Mouse (Mus musculus) midbrain, embryonic 11.5 days (tissue): ENCODE results near the gene Cdiptos. TPM values are rescaled to one million over a fixed set of nuclear protein-coding genes. Genes with fewer than 3 reads are reported as not detected.
A peak's percentile ranks its signal among the peaks of the same experiment; 100 is the strongest.

Experiments used
- ATAC-seq: fragments of 200-750 bp; cut with Nextera tagmentation; 2 replicates; pipeline ENCODE4 v1.8.0; 2017; ENCODE audit warnings: moderate TSS enrichment, moderate library complexity; ENCODE audit not compliant: low FRiP score
- DNase-seq: peaks from one replicate; pipeline ENCODE4 v3.0.0; 2015; ENCODE audit warnings: low spot score; ENCODE audit errors: missing footprints
- H3K27ac ChIP-seq: fragments of 300-500 bp; sonication (generic); 2 replicates; pipeline ENCODE4 v1.5.1; 2014; ENCODE audit warnings: low read depth, low read length
- H3K27me3 ChIP-seq: fragments of 300-500 bp; sonication (generic); 2 replicates; pipeline ENCODE4 v1.6.1; 2014; ENCODE audit warnings: mild to moderate bottlenecking, low read length, moderate library complexity, mixed read lengths; ENCODE audit not compliant: control insufficient read depth, insufficient read depth
- H3K36me3 ChIP-seq: fragments of 300-500 bp; sonication (generic); 2 replicates; pipeline ENCODE4 v1.6.1; 2014; ENCODE audit warnings: mild to moderate bottlenecking, low read length, moderate library complexity, mixed read lengths; ENCODE audit not compliant: control insufficient read depth, insufficient read depth
- H3K4me1 ChIP-seq: fragments of 300-500 bp; sonication (generic); 2 replicates; pipeline ENCODE4 v1.6.1; 2014; ENCODE audit warnings: low read length; ENCODE audit not compliant: control insufficient read depth, insufficient read depth
- H3K4me2 ChIP-seq: fragments of 300-500 bp; sonication (generic); 2 replicates; pipeline ENCODE4 v1.6.1; 2014; ENCODE audit warnings: mild to moderate bottlenecking, moderate library complexity
- H3K4me3 ChIP-seq: fragments of 300-500 bp; sonication (generic); 2 replicates; pipeline ENCODE4 v1.5.1; 2014; ENCODE audit warnings: low read depth, low read length
- H3K9ac ChIP-seq: fragments of 300-500 bp; sonication (generic); 2 replicates; pipeline ENCODE4 v1.6.1; 2014; ENCODE audit warnings: low read length
- H3K9me3 ChIP-seq: fragments of 300-500 bp; sonication (generic); 2 replicates; pipeline ENCODE4 v1.6.1; 2016; ENCODE audit warnings: low read length; ENCODE audit not compliant: control insufficient read depth
- WGBS: fragments of 180-500 bp; shearing (Covaris S2); extraction: QIAGEN DNeasy Blood & Tissue Kit; methylation state at CpG from one replicate; pipeline ENCODE4 v1.1.7; 2014; 5-methylcytosine and 5-hydroxymethylcytosine counted together
- polyA plus RNA-seq: library from polyadenylated mRNA; unstranded; fragments of >200 nt; fragmentation: Nextera tagmentation; extraction: Ambion mirVana; gene quantifications from 2 replicates; pipeline ENCODE4 v1.2.1, GENCODE M21; 2014

The Cdiptos gene
- polyA plus RNA-seq, 1 experiment from 2014 or later: 1.3 TPM

GRCm38 (mm10) chr7:126928384-126929037 is 47.4 kb downstream of the Cdiptos start, which contains the start of gene Kctd13:
Gene Kctd13 (plus strand): TSS chr7:126928879.
- H3K9ac ChIP-seq: peak within 1 kb of the TSS; percentile 84
- H3K27ac ChIP-seq: peak within 1 kb of the TSS; percentile 51
- H3K4me2 ChIP-seq: peak within 1 kb of the TSS; percentile 98
- ATAC-seq: peak; percentile 97
- peaks cover 4% of the 10 kb centered on the region; the same call in 1 of the 2 replicates for H3K36me3 ChIP-seq
- peak; percentile 99 for DNase-seq
- no peaks in the 10 kb centered on the region for H3K27me3 ChIP-seq
- peak within 1 kb of the TSS; percentile 86 for H3K4me3 ChIP-seq
- peaks cover 10% of the 10 kb centered on the region for H3K4me1 ChIP-seq
- no peaks in the 10 kb centered on the region for H3K9me3 ChIP-seq
- WGBS: 5% methylated on average over 52 of the region's 56 CpGs

GRCm38 (mm10) chr7:126926299-126926698 is 49.6 kb downstream of the Cdiptos start:
- no peak for DNase-seq
- Histone ChIP-seq H3K36me3 (no peaks in the 10 kb centered on the region), H3K27ac (no peak overlapping the region), H3K27me3 (no peaks in the 10 kb centered on the region), H3K9ac (no peak overlapping the region), H3K4me2 (no peak overlapping the region), H3K4me3 (no peak overlapping the region), H3K9me3 (no peaks in the 10 kb centered on the region), H3K4me1 (peaks cover 25% of the 10 kb centered on the region)
- no peak for ATAC-seq
- WGBS: 63% methylated on average over 3 of the region's 3 CpGs

- Histone ChIP-seq H3K9ac (no peak overlapping the region), H3K4me3 (no peak overlapping the region), H3K27me3 (no peaks in the 10 kb centered on the region), H3K9me3 (no peaks in the 10 kb centered on the region), H3K36me3 (no peaks in the 10 kb centered on the region), H3K4me1 (peaks cover 21% of the 10 kb centered on the region), H3K27ac (peak overlapping the region; percentile 35; the same call in 1 of the 2 replicates), H3K4me2 (no peak overlapping the region)
- WGBS: 55% methylated on average over 5 of the region's 5 CpGs
- ATAC-seq (no peak), DNase-seq (no peak)
Measured at GRCm38 (mm10) chr7:126923999-126924398, 51.9 kb downstream of the Cdiptos start.

- no peaks in the 10 kb centered on the region for H3K9me3 ChIP-seq
- peak within 1 kb of the TSS; percentile 84 for H3K27ac ChIP-seq
- ATAC-seq: peak; percentile 85
- 29% methylated on average over 5 of the region's 5 CpGs for WGBS
- no peaks in the 10 kb centered on the region for H3K36me3 ChIP-seq
- H3K9ac ChIP-seq: peak within 1 kb of the TSS; percentile 65
- peaks cover 21% of the 10 kb centered on the region for H3K4me1 ChIP-seq
- no peaks in the 10 kb centered on the region for H3K27me3 ChIP-seq
- H3K4me2 ChIP-seq: peak within 1 kb of the TSS; percentile 48
- peak; percentile 93 for DNase-seq
- peak within 1 kb of the TSS; percentile 29 for H3K4me3 ChIP-seq
Measured at GRCm38 (mm10) chr7:126922624-126923060, 53.3 kb downstream of the Cdiptos start, which contains the start of gene Tmem219. Gene Tmem219 (minus strand): TSS chr7:126922917.

Other genes starting within 250 kb of the Cdiptos start
- 41.0 and 45.2 TPM in 2 replicates for gene Mapk3, start 216.5 kb downstream of the Cdiptos start, polyA plus RNA-seq
- 0.57 and 0.86 TPM in 2 replicates for gene Gdpd3, start 209.8 kb downstream of the Cdiptos start, polyA plus RNA-seq
- gene Ypel3, start 199.1 kb downstream of the Cdiptos start, polyA plus RNA-seq: 87.8 and 91.5 TPM in 2 replicates
- gene Tbx6, start 194.6 kb downstream of the Cdiptos start, polyA plus RNA-seq: 0.20 and 0.43 TPM in 2 replicates
- 335 and 336 TPM in 2 replicates for gene Ppp4c, start 183.6 kb downstream of the Cdiptos start, polyA plus RNA-seq
- gene Fam57b, start 178.4 kb downstream of the Cdiptos start, polyA plus RNA-seq: 10.5 and 11.1 TPM in 2 replicates
- not detected in 2 replicates for gene 4930451I11Rik, start 144.5 kb downstream of the Cdiptos start, polyA plus RNA-seq
- gene Doc2a, start 128.7 kb downstream of the Cdiptos start, polyA plus RNA-seq: 4.1 and 4.8 TPM in 2 replicates
- gene Hirip3, start 114.1 kb downstream of the Cdiptos start, polyA plus RNA-seq: 23.8 and 28.4 TPM in 2 replicates
- 92.6 and 99.7 TPM in 2 replicates for gene Ino80e, start 113.7 kb downstream of the Cdiptos start, polyA plus RNA-seq
- gene Taok2, start 91.4 kb downstream of the Cdiptos start, polyA plus RNA-seq: 25.7 and 27.2 TPM in 2 replicates
- 25.6 and 26.5 TPM in 2 replicates for gene Tmem219, start 53.2 kb downstream of the Cdiptos start, polyA plus RNA-seq
- gene Kctd13, start 47.2 kb downstream of the Cdiptos start, polyA plus RNA-seq: 26.5 and 26.8 TPM in 2 replicates
- 1.2 and 1.5 TPM in 2 replicates for gene Asphd1, start 26.5 kb downstream of the Cdiptos start, polyA plus RNA-seq
- 7.8 and 9.9 TPM in 2 replicates for gene Sez6l2, start 25.5 kb downstream of the Cdiptos start, polyA plus RNA-seq
- 66.4 and 67.4 TPM in 2 replicates for gene Cdipt, start 184 bp downstream of the Cdiptos start, polyA plus RNA-seq
- gene Mvp, start 38.5 kb upstream of the Cdiptos start, polyA plus RNA-seq: 2.8 and 3.0 TPM in 2 replicates
- not detected in 2 replicates for gene Pagr1b, start 40.4 kb upstream of the Cdiptos start, polyA plus RNA-seq
- 59.0 and 70.6 TPM in 2 replicates for gene Pagr1a, start 41.3 kb upstream of the Cdiptos start, polyA plus RNA-seq
- gene Gm42742, start 45.0 kb upstream of the Cdiptos start, polyA plus RNA-seq: 58.8 and 68.8 TPM in 2 replicates
- 2.6 and 4.0 TPM in 2 replicates for gene Prrt2, start 45.1 kb upstream of the Cdiptos start, polyA plus RNA-seq
- gene Maz, start 50.9 kb upstream of the Cdiptos start, polyA plus RNA-seq: 64.3 and 80.7 TPM in 2 replicates
- gene Kif22, start 66.4 kb upstream of the Cdiptos start, polyA plus RNA-seq: 178 and 195 TPM in 2 replicates
- not detected in 2 replicates for gene Zg16, start 111.2 kb upstream of the Cdiptos start, polyA plus RNA-seq
- 1.3 and 1.7 TPM in 2 replicates for gene AI467606, start 115.3 kb upstream of the Cdiptos start, polyA plus RNA-seq
- 5.7 and 6.2 TPM in 2 replicates for gene Qprt, start 146.1 kb upstream of the Cdiptos start, polyA plus RNA-seq
- 0.19 TPM in 1 of 2 replicates, not detected in the other for gene Spn, start 161.7 kb upstream of the Cdiptos start, polyA plus RNA-seq
- gene Cd2bp2, start 220.0 kb upstream of the Cdiptos start, polyA plus RNA-seq: 85.3 and 88.0 TPM in 2 replicates
- 16.9 and 19.3 TPM in 2 replicates for gene Tbc1d10b, start 232.4 kb upstream of the Cdiptos start, polyA plus RNA-seq
- gene Mylpf, start 232.8 kb upstream of the Cdiptos start, polyA plus RNA-seq: 11.7 and 13.2 TPM in 2 replicates